Mouse (Mus musculus) limb, embryonic 12.5 days (tissue): ENCODE data around the gene Neu2. TPM values are rescaled to one million over a fixed set of nuclear protein-coding genes. Genes with fewer than 3 reads are reported as not detected.

Source experiments
- ATAC-seq: fragments of 200-750 bp; cut with Nextera tagmentation; 2 replicates; pipeline ENCODE4 v1.8.0; 2017; ENCODE audit warnings: low read depth, moderate TSS enrichment; ENCODE audit not compliant: insufficient number of reproducible peaks, insufficient read depth, low FRiP score, low TSS enrichment
- H3K27ac ChIP-seq: fragments of 300-500 bp; sonication (generic); 2 replicates; pipeline ENCODE4 v1.5.1; 2016; ENCODE audit warnings: mild to moderate bottlenecking, moderate library complexity
- H3K27me3 ChIP-seq: fragments of 300-500 bp; sonication (generic); 2 replicates; pipeline ENCODE4 v1.6.1; 2016; ENCODE audit warnings: mild to moderate bottlenecking, moderate library complexity
- H3K36me3 ChIP-seq: fragments of 300-500 bp; sonication (generic); 2 replicates; pipeline ENCODE4 v1.6.1; 2016; ENCODE audit warnings: mild to moderate bottlenecking, moderate library complexity
- H3K4me1 ChIP-seq: fragments of 300-500 bp; sonication (generic); replicated peaks from 2 replicates; pipeline ENCODE4 v1.6.1; 2016
- H3K4me2 ChIP-seq: fragments of 300-500 bp; sonication (generic); 2 replicates; pipeline ENCODE4 v1.6.1; 2016; ENCODE audit warnings: mild to moderate bottlenecking, moderate library complexity
- H3K4me3 ChIP-seq: fragments of 300-500 bp; sonication (generic); replicated peaks from 2 replicates; pipeline ENCODE4 v1.5.1; 2016; ENCODE audit warnings: mild to moderate bottlenecking
- H3K9ac ChIP-seq: fragments of 300-500 bp; sonication (generic); replicated peaks from 2 replicates; pipeline ENCODE4 v1.6.1; 2016; ENCODE audit warnings: mild to moderate bottlenecking, moderate library complexity
- H3K9me3 ChIP-seq: fragments of 300-500 bp; sonication (generic); 2 replicates; pipeline ENCODE4 v1.6.1; 2016; ENCODE audit warnings: mild to moderate bottlenecking, moderate library complexity
- WGBS: fragments of 180-500 bp; shearing (Covaris S2); methylation state at CpG from one replicate; pipeline ENCODE4 v1.1.7; 2016; 5-methylcytosine and 5-hydroxymethylcytosine counted together
- polyA plus RNA-seq: library from polyadenylated mRNA; unstranded; fragments of >200 nt; fragmentation: Nextera tagmentation; extraction: Ambion mirVana; gene quantifications from 2 replicates; pipeline ENCODE4 v1.2.1, GENCODE M21; 2016

The Neu2 gene
- polyA plus RNA-seq, 1 experiment from 2014 or later: 0.18 TPM

GRCm38 (mm10) chr1:87631584-87631983, 121.9 kb downstream of the Neu2 start:
- Histone ChIP-seq H3K4me3 (no peak overlapping the region), H3K9me3 (no peaks in the 10 kb centered on the region), H3K9ac (no peak overlapping the region), H3K27ac (no peak overlapping the region), H3K4me1 (no peaks in the 10 kb centered on the region), H3K4me2 (no peak overlapping the region), H3K27me3 (no peaks in the 10 kb centered on the region), H3K36me3 (no peaks in the 10 kb centered on the region)
- 71% methylated on average over 10 of the region's 10 CpGs for WGBS
- no peak for ATAC-seq

- no peak for ATAC-seq
- WGBS: 80% methylated on average over 6 of the region's 6 CpGs
- no peaks in the 10 kb centered on the region for H3K36me3 ChIP-seq
- H3K4me3 ChIP-seq: no peak overlapping the region
- no peaks in the 10 kb centered on the region for H3K9me3 ChIP-seq
- no peak overlapping the region for H3K4me2 ChIP-seq
- no peaks in the 10 kb centered on the region for H3K27me3 ChIP-seq
- H3K9ac ChIP-seq: no peak overlapping the region
- H3K4me1 ChIP-seq: no peaks in the 10 kb centered on the region
- H3K27ac ChIP-seq: no peak overlapping the region
Observed at GRCm38 (mm10) chr1:87632163-87632562, 122.5 kb downstream of the Neu2 start.

- Histone ChIP-seq H3K36me3 (no peaks in the 10 kb centered on the region), H3K27ac (no peak overlapping the region), H3K9me3 (no peaks in the 10 kb centered on the region), H3K9ac (no peak overlapping the region), H3K4me3 (no peak overlapping the region), H3K4me2 (no peak overlapping the region), H3K4me1 (no peaks in the 10 kb centered on the region; the same call in 1 of the 2 replicates), H3K27me3 (no peaks in the 10 kb centered on the region)
- 90% methylated on average over 12 of the region's 12 CpGs for WGBS
- ATAC-seq: no peak
Observed at GRCm38 (mm10) chr1:87636716-87637117, 127.0 kb downstream of the Neu2 start.

- ATAC-seq: peak; percentile 68
- H3K9me3 ChIP-seq: no peaks in the 10 kb centered on the region
Observed at GRCm38 (mm10) chr1:87637121-87637877, 127.6 kb downstream of the Neu2 start.

GRCm38 (mm10) chr1:87637878-87638600, 128.3 kb downstream of the Neu2 start:
- no peak overlapping the region for H3K27ac ChIP-seq
- no peaks in the 10 kb centered on the region for H3K27me3 ChIP-seq
- H3K36me3 ChIP-seq: no peaks in the 10 kb centered on the region
- no peak overlapping the region for H3K4me3 ChIP-seq
- no peak for ATAC-seq
- H3K4me2 ChIP-seq: no peak overlapping the region
- WGBS: 87% methylated on average over 4 of the region's 4 CpGs
- H3K9me3 ChIP-seq: no peaks in the 10 kb centered on the region
- no peak overlapping the region for H3K9ac ChIP-seq
- H3K4me1 ChIP-seq: no peaks in the 10 kb centered on the region; the same call in 1 of the 2 replicates

More at GRCm38 (mm10) chr1:87637121-87637877, 127.6 kb downstream of the Neu2 start:
- 89% methylated on average over 4 of the region's 4 CpGs for WGBS
- Histone ChIP-seq H3K27me3 (no peaks in the 10 kb centered on the region), H3K4me2 (no peak overlapping the region), H3K36me3 (no peaks in the 10 kb centered on the region), H3K9ac (no peak overlapping the region), H3K27ac (no peak overlapping the region), H3K4me1 (no peaks in the 10 kb centered on the region; the same call in 1 of the 2 replicates), H3K4me3 (no peak overlapping the region)

- peak overlapping the region; percentile 29; the same call in 1 of the 2 replicates for H3K27ac ChIP-seq
- no peaks in the 10 kb centered on the region for H3K9me3 ChIP-seq
- 79% methylated on average over 8 of the region's 8 CpGs for WGBS
- ATAC-seq: no peak
- no peak overlapping the region for H3K4me2 ChIP-seq
- H3K9ac ChIP-seq: no peak overlapping the region
- no peaks in the 10 kb centered on the region for H3K27me3 ChIP-seq
- no peaks in the 10 kb centered on the region; the same call in 1 of the 2 replicates for H3K4me1 ChIP-seq
- H3K4me3 ChIP-seq: no peak overlapping the region
- no peaks in the 10 kb centered on the region for H3K36me3 ChIP-seq
Observed at GRCm38 (mm10) chr1:87639724-87640123, 130.0 kb downstream of the Neu2 start.

GRCm38 (mm10) chr1:87640165-87640661, 130.5 kb downstream of the Neu2 start:
- peak overlapping the region; percentile 29; the same call in 1 of the 2 replicates for H3K27ac ChIP-seq
- H3K9me3 ChIP-seq: no peaks in the 10 kb centered on the region
- H3K4me1 ChIP-seq: no peaks in the 10 kb centered on the region; the same call in 1 of the 2 replicates
- WGBS: 74% methylated on average over 17 of the region's 17 CpGs
- no peak overlapping the region for H3K4me2 ChIP-seq
- no peak for ATAC-seq
- H3K27me3 ChIP-seq: no peaks in the 10 kb centered on the region
- H3K4me3 ChIP-seq: no peak overlapping the region
- no peaks in the 10 kb centered on the region for H3K36me3 ChIP-seq
- H3K9ac ChIP-seq: no peak overlapping the region

GRCm38 (mm10) chr1:87643016-87643415, 133.3 kb downstream of the Neu2 start:
- H3K4me3 ChIP-seq: no peak overlapping the region
- no peak overlapping the region for H3K27ac ChIP-seq
- H3K4me2 ChIP-seq: no peak overlapping the region
- WGBS: 89% methylated on average over 7 of the region's 7 CpGs
- no peaks in the 10 kb centered on the region; the same call in 1 of the 2 replicates for H3K4me1 ChIP-seq
- ATAC-seq: no peak
- H3K9ac ChIP-seq: no peak overlapping the region
- no peaks in the 10 kb centered on the region for H3K9me3 ChIP-seq
- no peaks in the 10 kb centered on the region for H3K36me3 ChIP-seq
- H3K27me3 ChIP-seq: no peaks in the 10 kb centered on the region

GRCm38 (mm10) chr1:87645041-87645440, 135.4 kb downstream of the Neu2 start:
- Histone ChIP-seq H3K9me3 (no peaks in the 10 kb centered on the region), H3K9ac (no peak overlapping the region), H3K27me3 (no peaks in the 10 kb centered on the region), H3K4me2 (no peak overlapping the region), H3K4me3 (no peak overlapping the region), H3K27ac (no peak overlapping the region), H3K36me3 (no peaks in the 10 kb centered on the region), H3K4me1 (no peaks in the 10 kb centered on the region; the same call in 1 of the 2 replicates)
- whole genome bisulfite sequencing: 75% methylated on average over 7 of the region's 7 CpGs
- no peak for ATAC-seq

GRCm38 (mm10) chr1:87645748-87646147, 136.1 kb downstream of the Neu2 start:
- Histone ChIP-seq H3K4me3 (no peak overlapping the region), H3K4me1 (no peaks in the 10 kb centered on the region), H3K4me2 (no peak overlapping the region), H3K9ac (no peak overlapping the region), H3K27ac (no peak overlapping the region), H3K9me3 (no peaks in the 10 kb centered on the region), H3K27me3 (no peaks in the 10 kb centered on the region), H3K36me3 (no peaks in the 10 kb centered on the region)
- WGBS: 83% methylated on average over 6 of the region's 6 CpGs
- ATAC-seq: no peak
